16 mouse cellular contexts compared by ENCODE assay signal in the genomic region with DNA sequence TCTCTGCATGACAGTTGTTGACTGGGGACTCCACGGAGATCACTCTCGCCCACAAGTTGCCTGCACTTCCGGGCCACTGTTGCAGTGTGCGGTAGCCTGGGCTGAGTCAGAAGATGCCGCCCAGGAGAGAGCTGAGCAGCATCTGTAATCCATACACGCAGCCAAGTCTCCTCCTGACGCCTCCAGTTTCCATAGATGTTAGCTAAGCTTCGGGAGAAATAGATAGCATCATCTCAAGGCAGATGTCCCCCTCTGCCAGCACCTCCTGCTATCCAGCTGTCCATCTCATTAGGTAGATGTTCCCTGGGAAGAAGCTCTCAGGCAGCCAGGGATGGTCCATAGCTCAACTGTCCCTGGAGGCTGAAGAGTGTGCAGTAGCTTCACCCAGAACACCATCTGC.
DNase-seq lines count a peak whose midpoint lies in the region.
"Had no signal": no experiment of that assay in that cellular context is flagged by ENCODE, and none has a peak within 500 bp of the region (broad histone marks: within the 10 kb centered on the region; RNA-seq: fewer than 3 reads in every experiment).

No protein-coding gene starts in this region.

- intact Hi-C loops in left cerebral cortex, postnatal 25 days (cut with DNase I): loop anchor here (5.0 kb wide), 2 partner anchors 203 to 323 kb away; no protein-coding TSS in a partner anchor

- peak; percentile 28 for DNase-seq in layer of hippocampus, adult 9-11 months
- no peak for DNase-seq in layer of hippocampus, postnatal 10 days (ENCODE audit: low spot score in 2 of 2)
- peak; percentile 59 for DNase-seq in right cerebral cortex, adult 18-20 months
- DNase-seq in right cerebral cortex, postnatal 4 days: no peak
- DNase-seq in left cerebral cortex, postnatal 25 days (ENCODE audit: low spot score in 2 of 2): peak; percentile 32 to 73
- peak; percentile 32 to 34 for DNase-seq in right cerebral cortex, postnatal 36 days (ENCODE audit: low spot score in 2 of 2)
- no peak for DNase-seq in thymus, postnatal 14 days
- no peak for DNase-seq in adipocyte (ENCODE audit: low spot score)
- DNase-seq: adrenal gland, postnatal 10 days; cerebellum, adult 11-12 months; cerebellum, adult 9-11 months; cerebellum, postnatal 36 days; forebrain, postnatal 0 days; gastrocnemius, postnatal 36 days; heart, adult 11 months; heart, postnatal 36 days had no signal

Comparison
In these comparisons a context has a peak if more than half of its experiments do, and no peak if none do; other contexts are left out.
1. DNase-seq: peak in layer of hippocampus, adult 9-11 months (single experiment), right cerebral cortex, adult 18-20 months (single experiment), left cerebral cortex, postnatal 25 days (2 of 2) and right cerebral cortex, postnatal 36 days (2 of 2); none in layer of hippocampus, postnatal 10 days (0 of 2), right cerebral cortex, postnatal 4 days (single experiment), thymus, postnatal 14 days (single experiment) and adipocyte (single experiment).